Mouse (Mus musculus) right cerebral cortex, postnatal 14 days (tissue): Measurements from ENCODE around the gene Timm10b.

Experiments used
- DNase-seq: peaks from one replicate; pipeline ENCODE4 v3.0.0; 2022

Gene Timm10b

DNA sequence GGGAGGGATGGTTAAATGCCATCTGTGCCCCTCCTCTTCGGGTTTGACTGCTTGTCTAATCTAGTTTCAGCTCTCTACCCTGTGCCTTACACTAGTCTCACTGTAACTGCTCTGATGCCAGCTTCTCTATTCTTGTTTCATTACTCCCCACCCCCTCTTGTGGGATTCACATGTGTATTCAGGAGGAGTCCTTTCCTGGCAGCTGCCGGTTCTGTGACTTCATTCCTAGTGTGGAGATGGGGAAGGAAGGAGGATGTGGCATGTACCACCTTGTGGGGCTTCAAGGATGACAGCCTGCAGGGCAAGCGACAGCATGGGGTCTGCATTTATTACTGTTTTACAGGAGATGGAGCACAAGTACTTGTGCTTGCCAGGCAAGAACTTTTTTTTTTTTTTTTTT is 2.1 kb downstream of the Timm10b start:
- DNase-seq: no peak

DNA sequence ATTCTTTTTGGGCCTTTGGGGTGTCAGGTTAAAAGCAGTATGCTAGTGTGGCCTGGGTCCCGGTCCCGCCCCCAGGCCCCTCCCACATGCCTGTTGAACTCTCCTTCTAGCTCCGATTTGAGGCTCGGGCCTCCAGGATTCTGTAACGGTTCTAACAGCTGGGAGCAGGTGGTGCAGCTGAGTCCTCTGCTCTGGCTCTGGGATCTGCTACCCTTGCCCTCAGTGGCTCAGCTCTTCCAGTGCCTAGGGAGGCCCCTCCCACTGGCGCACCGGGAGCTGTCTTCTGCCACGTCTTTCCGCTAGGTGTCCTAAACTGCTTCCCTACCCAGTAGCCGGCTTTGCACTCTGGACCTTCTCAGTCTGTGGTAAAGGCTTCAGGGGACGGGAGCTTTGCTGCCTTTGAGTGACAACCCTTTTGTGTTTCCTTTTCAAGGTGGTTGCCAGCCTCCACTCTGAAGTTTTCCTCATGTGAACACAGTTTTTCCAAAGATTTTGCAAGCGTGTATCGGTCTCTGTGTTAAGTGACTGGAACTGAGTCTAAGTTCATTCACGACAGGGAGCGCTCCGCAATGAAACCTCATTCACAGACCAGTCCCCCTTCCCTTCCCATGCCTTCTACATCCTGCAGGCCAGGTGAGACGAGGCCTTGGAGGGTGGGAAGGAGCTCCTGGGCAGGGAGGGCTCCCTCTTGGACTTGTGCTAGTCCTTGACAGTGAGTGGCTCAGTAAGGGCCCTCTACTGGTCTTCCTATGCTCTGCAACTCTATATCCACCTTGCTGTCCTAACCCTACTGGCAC is 11.0 kb downstream of the Timm10b start, which contains the start of gene Dnhd1:
Gene Dnhd1 (plus strand): TSS at position 189 of the 797 bp plus-strand sequence.
- no peak for DNase-seq

DNA sequence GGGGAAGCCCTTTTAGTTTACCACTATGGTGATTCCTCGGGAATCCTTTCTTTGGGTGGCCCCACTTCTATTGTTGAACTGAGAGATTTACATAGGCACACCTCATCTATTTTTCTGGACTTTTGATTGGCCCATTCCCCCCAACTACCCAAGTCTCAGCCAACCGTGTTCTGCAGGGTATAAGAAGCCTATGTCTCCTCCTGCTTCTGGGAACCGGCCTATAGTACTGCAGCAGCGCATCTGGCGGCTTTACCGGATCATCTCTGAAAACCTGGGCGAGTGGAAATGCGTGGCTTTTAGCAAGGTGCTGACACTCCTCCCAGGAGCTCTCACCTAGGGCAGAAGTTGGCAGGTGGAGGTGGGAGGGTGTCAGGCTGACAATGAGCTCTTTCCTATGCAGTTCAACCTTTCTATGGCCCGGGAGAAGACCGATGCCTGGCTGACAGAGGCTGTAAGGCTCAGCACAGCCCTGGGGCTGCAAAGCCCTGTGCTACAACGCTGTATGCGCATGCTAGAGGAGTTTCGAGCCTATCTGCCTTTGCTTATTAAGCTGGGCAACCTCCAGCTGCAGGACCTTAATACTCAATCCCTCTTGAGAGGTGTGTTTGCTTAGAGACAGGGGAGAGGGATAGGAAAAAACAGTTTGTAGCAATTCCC is 45.8 kb downstream of the Timm10b start:
- DNase-seq: no peak

DNA sequence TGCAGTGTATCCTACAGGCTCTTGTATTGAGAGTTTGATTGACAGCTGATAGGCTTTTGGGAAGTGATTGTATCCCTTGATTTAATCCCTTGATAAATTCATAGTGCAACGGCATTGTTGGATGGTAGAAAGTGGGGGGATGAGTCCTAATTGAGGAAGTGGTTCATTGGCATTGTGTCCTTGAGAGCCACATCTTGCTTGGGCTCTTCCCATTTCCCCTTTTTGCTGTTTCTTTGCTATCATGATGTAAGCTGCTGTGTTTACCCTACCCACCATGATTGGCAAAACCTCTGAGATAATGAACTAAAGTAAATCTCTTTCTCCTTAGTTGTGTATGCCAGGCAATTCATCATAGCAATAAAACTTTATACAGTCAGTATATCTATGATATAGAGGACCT is 51.0 kb downstream of the Timm10b start:
- DNase-seq: no peak
